Mouse (Mus musculus): ENCODE results near the gene Pbx2.

Pbx2 gene

DNA sequence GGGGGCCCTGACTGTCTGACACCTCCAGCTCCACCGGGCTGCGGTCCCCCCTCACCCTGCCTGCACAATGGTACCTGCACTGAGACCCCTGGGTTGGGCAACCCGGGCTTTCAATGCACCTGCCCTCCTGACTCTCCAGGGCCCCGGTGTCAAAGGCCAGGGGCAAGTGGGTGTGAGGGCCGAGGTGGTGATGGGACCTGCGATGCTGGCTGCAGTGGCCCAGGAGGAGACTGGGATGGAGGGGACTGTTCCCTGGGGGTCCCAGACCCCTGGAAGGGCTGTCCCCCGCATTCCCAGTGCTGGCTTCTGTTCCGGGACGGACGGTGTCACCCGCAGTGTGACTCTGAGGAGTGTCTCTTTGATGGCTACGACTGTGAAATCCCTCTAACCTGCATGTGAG lies 8.5 kb upstream of the Pbx2 start:
- DNase-seq (ENCODE audit: low spot score) = no peak

DNA sequence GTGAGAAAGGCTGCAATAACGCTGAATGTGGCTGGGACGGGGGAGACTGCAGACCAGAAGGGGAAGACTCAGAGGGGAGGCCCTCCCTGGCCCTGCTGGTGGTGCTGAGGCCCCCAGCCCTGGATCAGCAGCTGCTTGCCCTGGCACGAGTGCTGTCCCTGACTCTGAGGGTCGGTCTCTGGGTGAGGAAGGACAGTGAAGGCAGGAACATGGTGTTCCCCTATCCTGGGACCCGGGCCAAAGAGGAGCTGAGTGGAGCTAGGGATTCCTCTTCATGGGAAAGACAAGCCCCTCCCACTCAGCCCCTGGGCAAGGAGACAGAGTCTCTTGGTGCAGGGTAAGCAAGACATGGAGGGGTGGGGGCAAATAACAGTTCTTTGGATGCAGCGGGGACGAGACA lies 7.7 kb upstream of the Pbx2 start:
- no peak for DNase-seq (ENCODE audit: low spot score)

DNA sequence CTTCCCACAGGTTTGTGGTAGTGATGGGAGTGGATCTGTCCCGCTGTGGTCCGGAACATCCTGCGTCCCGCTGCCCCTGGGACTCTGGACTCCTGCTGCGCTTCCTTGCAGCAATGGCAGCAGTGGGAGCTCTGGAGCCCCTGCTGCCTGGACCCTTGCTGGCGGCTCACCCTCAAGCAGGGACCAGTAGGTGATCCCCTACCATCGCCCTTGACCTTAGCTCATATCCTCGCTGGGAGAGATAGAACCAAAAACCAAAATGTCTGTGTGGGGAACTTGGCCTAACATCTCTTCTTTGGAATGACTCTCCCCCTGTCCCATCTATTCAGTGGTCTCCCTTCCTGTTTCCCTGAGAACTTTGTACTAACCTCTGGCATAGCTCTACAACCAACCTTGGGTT lies 7.2 kb upstream of the Pbx2 start:
- no peak for DNase-seq (ENCODE audit: low spot score)

DNA sequence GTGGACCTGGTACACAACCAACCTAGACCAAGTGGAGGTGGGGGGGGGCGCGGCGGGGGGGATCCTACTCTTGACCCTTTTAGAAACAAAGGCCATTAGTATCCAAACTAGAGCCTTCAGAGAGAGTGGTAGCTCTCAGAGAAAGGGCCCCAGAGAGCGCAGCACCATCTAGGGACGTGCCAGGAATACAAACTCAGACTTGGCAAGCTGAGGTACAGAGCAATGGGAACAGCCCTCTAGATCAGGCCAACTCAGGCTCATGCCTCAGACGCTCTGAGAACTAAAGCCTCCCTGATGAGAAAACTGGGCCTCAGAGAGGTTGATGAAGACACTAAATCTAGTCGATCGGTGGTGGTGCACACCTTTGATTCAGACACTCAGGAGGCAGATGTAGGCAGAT lies 5.9 kb upstream of the Pbx2 start:
- no peak for DNase-seq (ENCODE audit: low spot score)

DNA sequence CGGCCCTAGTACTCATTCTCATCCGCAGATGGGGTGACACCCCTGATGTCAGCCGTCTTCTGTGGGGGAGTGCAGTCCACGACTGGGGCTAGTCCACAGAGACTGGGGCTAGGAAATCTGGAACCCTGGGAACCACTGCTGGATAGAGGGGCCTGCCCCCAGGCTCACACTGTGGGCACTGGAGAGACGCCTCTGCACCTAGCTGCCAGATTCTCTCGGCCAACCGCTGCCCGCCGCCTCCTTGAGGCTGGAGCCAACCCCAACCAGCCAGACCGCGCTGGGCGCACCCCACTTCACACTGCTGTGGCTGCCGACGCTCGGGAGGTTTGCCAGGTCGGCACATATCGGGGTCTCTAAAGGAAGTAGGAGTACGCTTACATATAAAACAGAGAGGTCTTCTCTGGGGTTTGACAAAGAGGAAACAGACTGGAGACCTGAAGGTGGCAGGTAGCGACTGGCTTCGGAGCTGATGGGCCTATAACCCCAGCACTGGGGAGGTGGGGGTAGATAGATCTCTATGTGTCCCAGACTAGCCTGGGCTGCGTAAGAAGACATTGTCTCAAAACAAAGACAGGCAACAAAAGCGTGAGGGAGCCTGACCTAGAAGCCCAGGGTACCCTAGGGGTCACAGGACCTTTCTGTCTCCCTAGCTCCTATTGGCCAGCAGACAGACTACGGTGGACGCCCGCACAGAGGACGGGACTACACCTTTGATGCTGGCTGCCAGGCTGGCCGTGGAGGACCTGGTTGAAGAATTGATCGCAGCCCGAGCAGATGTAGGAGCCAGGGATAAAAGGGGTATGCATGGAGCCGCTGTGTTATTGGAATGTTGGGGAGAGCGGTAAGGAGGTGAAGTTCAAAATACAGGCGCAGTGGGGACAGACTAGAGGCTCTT lies 4.9 kb upstream of the Pbx2 start:
- DNase-seq (ENCODE audit: low spot score) = no peak

DNA sequence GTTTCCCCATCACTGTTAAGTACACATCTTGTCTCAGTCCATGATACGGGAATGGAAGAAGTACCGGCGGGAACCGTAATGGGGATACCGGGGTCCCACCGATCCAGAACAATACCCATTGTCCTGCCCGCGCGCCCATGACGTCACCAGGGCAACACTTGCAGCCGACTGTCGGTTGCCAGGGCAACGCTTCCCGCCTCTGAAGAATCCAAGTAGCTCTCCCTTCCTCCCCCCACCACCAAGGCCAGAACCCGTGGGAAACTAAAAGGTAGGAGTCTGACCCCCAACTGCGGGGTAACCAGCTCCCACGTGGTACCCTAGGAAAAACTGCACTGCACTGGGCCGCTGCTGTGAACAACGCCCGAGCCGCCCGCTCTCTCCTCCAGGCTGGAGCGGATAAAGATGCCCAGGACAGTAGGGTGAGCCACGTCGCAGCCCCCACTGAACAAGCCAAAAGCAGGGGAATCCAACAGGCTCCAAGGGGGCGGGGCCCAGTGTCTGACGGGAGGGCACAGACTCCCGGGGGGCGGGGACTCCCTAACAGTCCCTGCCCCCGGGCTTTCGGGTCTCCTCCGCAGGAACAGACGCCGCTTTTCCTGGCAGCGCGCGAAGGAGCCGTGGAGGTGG lies 4.2 kb upstream of the Pbx2 start:
- peak; percentile 87 for DNase-seq (ENCODE audit: low spot score)

DNA sequence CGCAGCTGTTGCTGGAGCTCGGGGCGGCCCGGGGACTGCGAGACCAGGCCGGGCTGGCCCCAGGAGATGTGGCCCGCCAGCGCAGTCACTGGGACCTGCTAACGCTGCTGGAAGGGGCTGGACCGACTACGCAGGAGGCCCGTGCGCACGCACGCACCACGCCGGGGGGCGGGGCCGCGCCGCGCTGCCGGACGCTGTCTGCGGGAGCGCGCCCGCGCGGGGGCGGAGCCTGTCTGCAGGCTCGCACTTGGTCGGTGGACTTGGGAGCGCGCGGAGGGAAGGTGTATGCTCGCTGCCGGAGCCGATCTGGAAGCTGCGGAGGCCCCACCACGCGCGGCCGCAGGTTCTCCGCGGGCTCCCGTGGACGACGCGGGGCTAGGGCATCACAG lies 3.6 kb upstream of the Pbx2 start:
- peak; percentile 96 for DNase-seq (ENCODE audit: low spot score)

DNA sequence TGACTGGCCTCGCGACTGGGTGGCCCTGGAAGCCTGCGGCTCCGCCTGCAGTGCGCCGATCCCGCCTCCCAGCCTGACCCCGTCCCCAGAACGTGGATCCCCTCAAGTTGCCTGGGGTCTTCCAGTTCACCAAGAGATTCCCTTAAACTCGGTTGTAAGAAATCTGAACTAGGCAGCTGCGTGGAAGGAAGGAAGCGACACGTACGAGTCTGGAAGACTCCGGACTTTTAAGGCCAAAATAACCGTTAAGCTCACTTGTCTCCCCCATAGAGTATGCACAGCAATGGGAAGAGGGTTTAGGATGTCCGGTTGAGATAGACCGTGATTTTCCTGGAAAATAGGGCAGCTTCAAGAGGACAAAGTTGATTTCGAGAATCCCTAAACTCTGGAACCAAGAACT lies 3.3 kb upstream of the Pbx2 start:
- no peak for DNase-seq (ENCODE audit: low spot score)

DNA sequence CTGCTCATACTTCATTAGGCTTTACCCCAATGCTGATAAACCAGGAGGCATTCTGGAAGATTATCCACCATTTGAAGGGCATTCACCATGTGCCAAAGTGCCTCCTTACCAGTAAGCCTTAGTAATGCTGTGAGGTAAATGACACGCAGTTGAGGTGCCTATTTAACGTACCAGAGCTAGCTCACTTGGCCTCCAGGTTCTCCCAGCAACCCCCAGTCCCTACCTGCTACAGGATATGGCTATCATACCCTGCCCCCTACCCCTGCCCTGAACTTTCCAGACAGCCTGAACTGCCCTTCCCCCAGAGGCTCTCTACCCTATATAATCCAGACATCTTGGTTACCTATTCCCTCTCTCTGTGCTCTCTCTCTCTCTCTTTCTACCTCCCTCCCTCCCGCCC lies 2.3 kb upstream of the Pbx2 start:
- DNase-seq (ENCODE audit: low spot score) = no peak

DNA sequence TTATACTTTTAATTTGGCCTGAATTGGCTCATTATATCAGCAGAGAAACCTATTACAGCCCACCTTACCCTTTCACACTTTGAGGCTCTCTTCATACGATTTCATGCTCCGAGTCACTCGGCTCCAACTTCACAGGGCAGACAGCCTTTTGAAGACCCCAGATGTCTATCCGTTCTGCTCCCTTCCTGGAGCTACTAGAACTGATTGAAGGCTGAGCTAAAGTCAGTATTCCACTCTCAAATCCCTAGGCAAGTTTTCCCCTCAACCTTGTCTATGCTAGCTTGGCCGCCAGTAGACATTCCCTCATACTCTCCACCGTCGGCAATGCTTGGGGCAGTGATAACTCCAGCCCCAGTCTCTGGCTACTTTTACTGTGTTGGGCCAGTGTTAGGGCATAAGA lies 1.9 kb upstream of the Pbx2 start:
- no peak for DNase-seq (ENCODE audit: low spot score)

DNA sequence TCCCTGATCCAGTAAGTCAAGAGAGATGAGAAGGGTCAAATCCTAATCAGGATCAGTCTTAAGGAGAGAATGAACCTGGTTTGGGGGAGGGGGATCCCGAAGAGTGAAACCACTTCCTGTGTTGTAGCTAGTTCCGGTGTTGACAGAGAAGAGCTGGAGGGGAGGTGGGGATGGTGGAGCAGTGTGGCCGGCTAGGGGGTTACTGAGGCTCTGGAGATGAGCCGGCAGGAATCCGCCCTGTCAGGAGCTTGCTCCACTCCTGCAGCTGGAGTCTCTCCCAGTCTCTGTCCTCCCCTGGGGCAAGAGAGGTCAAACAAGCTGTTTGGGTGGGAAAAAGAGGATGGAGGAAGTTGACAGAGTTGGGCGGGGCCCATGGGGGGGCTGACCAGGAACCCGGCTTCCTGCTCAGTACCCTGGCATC lies 1.4 kb upstream of the Pbx2 start, which contains the start of gene Gpsm3:
Gene Gpsm3 (plus strand): TSS at position 126 of the 421 bp plus-strand sequence.
- DNase-seq (ENCODE audit: low spot score) = peak; percentile 68

DNA sequence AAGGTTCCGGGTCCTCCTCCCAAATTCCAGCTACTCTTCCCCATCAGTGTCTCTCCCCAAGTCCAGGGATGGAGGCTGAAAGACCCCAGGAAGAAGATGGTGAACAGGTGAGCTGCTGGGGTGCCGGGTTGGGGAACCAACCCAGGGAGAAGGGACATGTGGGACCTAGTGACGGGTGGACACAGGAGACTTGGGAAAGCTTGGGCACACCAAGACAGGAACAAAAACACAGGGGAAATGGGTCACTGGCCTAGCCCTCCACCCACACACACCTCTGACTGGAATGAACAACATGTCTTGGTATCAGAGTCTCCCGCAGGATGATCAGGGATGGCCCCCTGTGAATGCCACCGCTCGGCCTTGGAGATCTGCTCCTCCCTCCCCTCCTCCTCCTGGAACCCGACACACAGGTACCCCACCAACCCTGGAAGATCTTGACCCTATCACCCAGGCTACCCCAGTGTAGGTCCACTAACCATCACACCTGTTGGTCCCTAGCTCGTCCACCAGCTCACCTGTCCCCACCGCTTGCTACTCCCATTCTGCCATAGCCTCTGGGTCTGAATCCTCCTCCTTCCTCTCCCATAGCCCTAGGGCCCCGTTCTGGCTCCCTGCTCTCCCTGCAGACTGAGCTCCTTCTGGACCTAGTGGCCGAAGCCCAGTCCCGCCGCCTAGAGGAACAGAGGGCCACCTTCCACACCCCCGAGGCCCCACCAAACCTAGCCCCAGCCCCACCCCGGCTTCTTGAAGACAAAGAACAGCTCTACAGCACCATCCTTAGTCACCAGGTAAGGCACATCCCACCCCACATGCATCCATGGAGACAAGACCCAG lies 695 bp upstream of the Pbx2 start:
- no peak for DNase-seq (ENCODE audit: low spot score)

DNA sequence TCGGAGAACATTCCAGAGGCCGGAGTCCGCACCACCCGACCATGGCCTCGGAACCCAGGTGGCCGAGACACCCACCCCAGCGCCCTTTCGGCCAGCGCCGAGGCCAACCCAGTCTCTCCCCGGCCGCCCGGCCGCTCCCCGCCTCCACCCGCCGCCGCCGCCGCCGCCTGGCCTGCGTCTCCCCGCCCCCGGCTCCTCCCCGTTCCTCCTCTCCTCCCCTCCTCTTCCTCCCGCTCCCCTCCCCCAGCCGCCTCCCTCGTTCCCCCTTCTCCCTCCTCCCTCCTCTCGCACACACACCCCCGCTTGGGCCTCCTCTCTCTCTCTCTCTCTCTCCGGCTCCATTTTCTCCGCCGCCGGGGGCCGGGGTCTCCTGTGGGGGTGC lies 919 bp downstream of the Pbx2 start:
- peak; percentile 88 for DNase-seq (ENCODE audit: low spot score)

DNA sequence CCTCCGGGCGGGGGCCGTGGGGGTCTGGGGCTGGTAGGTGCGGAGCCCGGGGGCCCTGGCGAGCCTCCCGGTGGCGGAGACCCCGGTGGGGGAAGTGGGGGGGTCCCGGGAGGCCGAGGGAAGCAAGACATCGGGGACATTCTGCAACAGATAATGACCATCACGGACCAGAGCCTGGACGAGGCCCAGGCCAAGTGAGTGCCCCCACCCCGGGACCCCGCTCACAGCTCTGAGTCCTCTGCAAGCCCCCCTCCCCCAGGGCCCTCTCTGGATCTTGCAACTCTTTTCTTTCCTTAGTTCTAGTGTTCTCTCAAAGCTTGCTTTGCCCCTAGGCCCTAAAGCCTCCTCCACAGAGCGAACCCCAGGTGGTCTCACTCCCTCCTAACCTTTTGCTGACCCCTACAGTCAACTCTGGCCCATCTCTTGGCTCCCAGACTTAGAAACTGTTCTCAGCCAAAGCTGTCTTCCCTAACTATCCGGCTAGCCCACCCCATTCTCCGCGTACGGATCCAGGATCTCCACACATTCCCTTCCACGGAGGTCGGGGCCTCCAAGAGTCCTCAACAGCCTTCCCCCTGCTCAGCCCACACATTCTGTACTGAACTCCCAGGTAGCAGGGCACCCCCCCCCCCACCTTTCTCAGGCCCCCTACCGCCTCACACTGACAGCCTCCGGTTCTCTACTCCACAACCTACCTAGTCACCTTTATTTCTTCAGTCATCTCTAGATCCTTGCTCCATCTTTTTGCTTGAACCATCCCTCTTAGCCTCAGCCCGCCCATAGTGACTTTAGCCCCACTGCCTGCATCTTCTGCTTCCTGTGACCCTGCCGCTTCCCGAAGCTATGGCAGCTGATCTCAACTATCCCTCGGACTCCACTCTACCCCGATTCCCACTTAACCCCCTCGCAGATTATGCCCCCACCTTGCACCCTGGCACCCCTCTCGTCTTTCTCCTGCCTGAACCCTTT lies 1.8 kb downstream of the Pbx2 start:
- no peak for DNase-seq (ENCODE audit: low spot score)

DNA sequence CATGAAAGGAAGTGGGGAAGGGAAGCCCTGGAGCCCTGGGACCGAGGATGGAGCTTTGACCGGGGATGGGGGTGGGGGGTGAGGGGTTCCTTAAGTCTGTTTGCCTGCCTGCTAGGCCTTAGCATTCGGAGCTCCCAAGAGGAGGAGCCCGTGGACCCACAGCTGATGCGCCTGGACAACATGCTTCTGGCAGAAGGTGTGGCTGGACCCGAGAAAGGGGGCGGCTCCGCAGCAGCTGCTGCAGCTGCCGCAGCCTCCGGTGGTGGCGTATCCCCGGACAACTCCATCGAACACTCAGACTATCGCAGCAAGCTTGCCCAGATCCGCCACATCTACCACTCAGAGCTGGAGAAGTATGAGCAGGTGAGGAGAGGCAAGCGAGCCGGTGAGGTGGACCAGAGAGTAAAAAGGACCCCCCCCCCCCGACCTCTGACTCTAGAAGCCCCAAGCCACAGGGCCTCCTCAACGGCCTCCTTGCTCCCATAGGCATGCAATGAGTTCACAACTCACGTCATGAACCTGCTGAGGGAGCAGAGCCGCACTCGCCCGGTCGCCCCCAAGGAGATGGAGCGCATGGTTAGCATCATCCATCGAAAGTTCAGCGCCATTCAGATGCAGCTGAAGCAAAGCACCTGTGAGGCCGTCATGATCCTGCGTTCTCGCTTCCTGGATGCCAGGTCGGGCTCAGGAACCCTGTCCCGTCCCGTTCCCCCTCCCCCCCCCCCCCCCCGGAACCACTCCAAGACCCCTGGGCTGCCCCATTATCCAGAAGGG lies 2.9 kb downstream of the Pbx2 start:
- DNase-seq (ENCODE audit: low spot score) = no peak

DNA sequence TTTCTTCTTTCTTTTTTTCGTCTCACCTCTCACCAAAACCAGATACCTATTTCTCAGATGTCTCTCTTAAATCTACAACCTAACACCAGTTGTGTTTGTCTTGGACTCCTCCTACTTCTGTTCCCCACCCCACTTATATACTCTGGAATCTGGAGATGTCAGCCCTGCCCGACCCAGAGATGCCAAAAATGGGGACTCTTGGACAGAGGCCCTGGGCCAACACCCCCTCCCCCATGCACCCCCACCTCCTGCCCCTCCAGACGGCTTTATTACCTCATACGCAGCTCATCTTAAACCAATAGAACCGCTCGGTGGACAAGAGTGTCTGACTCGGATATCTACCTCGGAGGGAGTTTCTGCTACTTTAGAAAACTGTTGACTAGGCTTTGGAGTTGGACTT lies 5.0 kb downstream of the Pbx2 start:
- DNase-seq (ENCODE audit: low spot score) = no peak

DNA sequence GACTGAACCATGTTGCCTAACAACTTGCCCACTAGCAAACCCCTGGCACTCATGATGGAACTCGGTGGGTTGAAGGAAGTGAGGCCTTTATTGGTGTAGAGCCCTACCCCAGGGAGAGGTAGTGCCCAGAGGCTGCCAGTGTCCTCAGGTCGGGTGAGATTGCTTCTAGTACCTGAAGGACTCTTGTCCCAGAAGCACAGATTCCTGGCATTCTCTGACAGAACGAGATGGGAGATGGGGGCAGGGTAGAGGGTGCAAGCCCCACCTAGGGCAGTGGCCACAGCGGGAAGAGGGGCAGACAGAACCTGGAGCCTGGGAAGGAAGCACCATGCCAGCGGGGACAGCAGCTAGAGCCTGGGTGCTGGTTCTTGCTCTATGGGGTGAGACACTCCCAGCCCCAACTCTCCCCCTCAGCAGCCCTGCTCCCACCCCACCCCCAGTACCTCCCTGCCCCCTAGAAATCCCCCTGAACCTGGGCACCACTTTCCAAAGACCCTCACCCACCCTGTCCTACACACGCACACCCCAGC lies 6.6 kb downstream of the Pbx2 start, which contains the start of gene Ager:
Gene Ager (plus strand): TSS at position 297 of the 530 bp plus-strand sequence.
- DNase-seq (ENCODE audit: low spot score) = peak; percentile 80

DNA sequence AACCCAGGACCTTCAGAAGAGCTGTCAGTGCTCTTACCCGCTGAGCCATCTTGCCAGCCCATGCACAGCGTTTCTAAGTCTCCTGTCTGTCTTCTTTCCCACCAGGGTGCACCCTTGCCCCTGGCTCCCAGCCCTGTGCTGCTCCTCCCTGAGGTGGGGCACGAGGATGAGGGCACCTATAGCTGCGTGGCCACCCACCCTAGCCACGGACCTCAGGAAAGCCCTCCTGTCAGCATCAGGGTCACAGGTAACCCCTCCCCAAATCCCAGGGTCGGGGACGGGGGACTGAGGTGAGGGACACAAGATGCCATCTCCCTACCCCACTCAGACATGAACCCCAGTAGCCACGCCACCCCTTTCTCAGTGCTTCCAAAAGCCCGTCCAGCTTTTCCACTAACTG lies 8.8 kb downstream of the Pbx2 start:
- no peak for DNase-seq (ENCODE audit: low spot score)

DNA sequence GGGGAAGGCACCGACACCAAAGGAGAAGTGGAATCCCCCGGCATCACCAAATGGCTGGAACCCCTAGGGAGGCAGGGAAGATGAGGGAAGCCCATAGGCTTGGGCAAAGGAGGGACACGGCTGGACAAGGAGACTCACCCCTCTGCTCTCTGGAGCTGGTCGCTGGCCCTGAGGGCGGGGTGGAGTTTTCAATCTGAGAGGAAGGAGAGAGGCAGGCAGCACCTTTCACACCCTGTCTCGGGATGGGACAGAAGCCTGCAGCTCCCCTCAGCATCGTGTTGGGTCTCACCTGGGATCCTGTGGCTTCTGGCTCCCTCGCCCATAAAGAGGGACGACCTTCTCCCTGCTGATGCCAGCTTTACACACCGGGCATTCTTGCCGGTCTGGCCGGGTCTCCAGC lies 10.7 kb downstream of the Pbx2 start:
- DNase-seq (ENCODE audit: low spot score) = no peak

DNA sequence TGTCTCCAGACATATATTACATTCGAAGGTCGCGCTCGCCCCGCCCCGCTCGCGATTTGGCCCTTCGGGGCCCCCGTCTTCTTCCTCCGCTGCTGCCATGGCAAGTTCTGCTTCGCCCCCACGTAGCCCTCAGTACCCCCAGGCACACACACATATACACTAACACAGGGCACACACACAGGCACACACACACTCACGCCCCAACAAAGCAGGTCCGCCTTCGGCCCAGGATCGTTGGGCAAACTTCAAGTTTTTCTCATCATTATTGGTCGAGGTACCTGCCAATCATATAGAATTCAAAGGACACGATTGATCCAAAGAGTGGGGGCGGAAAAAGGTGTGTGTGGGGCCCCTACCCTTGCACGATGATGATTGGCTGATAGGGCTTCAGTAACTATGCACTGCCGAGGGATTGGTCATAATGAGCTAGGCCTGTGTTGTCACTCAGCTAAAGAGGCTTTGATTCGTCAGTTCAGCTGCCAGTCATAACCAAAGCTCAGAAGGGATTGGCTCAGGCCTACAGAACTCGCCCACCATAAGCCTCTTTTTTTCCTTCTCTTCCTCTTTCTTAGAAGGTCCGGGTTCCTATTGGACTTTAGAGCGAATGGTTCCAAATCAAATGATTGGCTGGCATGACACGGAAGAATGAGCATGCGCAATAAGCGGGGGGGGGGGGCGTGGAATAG lies 12.5 kb downstream of the Pbx2 start, which contains the start of gene Rnf5:
Gene Rnf5 (minus strand): TSS at position 316 of the 686 bp plus-strand sequence.
- DNase-seq (ENCODE audit: low spot score) = peak; percentile 100

Data from lung, postnatal 25 days (tissue).